Mouse (Mus musculus) CH12.LX (cell line): ENCODE results near the gene Ttll11. TPM values are rescaled to one million over a fixed set of nuclear protein-coding genes. Genes with fewer than 3 reads are reported as not detected.

ENCODE experiments used
- DNase-seq: peaks from one replicate; pipeline ENCODE4 v3.0.0-alpha.2; 2013; ENCODE audit errors: extremely low read depth
- H3K27ac ChIP-seq: 2 replicates; pipeline ENCODE4 v1.5.1; 2012; ENCODE audit warnings: low read depth, mild to moderate bottlenecking, control low read depth, moderate library complexity; ENCODE audit not compliant: insufficient read depth
- H3K27me3 ChIP-seq: replicated peaks from 2 replicates; pipeline ENCODE3; 2012; ENCODE audit warnings: inconsistent platforms
- H3K36me3 ChIP-seq, 2 experiments: replicated peaks in 1 of 2; 2 replicates each; pipeline versions ENCODE3 to v1.6.1; 2012; ENCODE audit warnings: inconsistent platforms in 1 of 2, low read length in 1 of 2, mild to moderate bottlenecking in 1 of 2, mixed read lengths in 1 of 2, moderate library complexity in 1 of 2; ENCODE audit not compliant: control insufficient read depth in 1 of 2, insufficient read depth in 1 of 2
- H3K4me1 ChIP-seq, 2 experiments: 2 replicates each; pipeline ENCODE4 v1.6.1; 2012; ENCODE audit warnings: inconsistent platforms in 1 of 2, moderate library complexity in 1 of 2; ENCODE audit not compliant: insufficient read depth in 2 of 2, control insufficient read depth in 1 of 2
- H3K4me2 ChIP-seq: 2 replicates; pipeline ENCODE4 v1.6.1; 2012; ENCODE audit warnings: low read depth, mild to moderate bottlenecking, control low read depth; ENCODE audit not compliant: poor library complexity, insufficient read depth, severe bottlenecking
- H3K4me3 ChIP-seq, 3 experiments: fragments of 150-350 bp in 1 of 3; sonication (generic) in 1 of 3; replicated peaks in 1 of 3; 2 replicates each; pipeline versions ENCODE3 to v1.5.1; 2011 to 2012; ENCODE audit warnings: low read depth in 2 of 3, low read length in 2 of 3, mild to moderate bottlenecking in 2 of 3, moderate library complexity in 2 of 3, control low read depth in 1 of 3, improper control_type of control experiment in 1 of 3, inconsistent platforms in 1 of 3, mixed read lengths in 1 of 3; ENCODE audit not compliant: poor library complexity in 1 of 3
- H3K79me2 ChIP-seq: replicated peaks from 2 replicates; pipeline ENCODE4 v1.6.1; 2012; ENCODE audit warnings: mild to moderate bottlenecking, moderate library complexity; ENCODE audit not compliant: control insufficient read depth, poor library complexity, insufficient read depth, severe bottlenecking; ENCODE audit errors: extremely low read depth
- H3K9ac ChIP-seq: 2 replicates; pipeline ENCODE4 v1.6.1; 2012; ENCODE audit warnings: low read depth, mild to moderate bottlenecking, control low read depth, moderate library complexity; ENCODE audit not compliant: insufficient read depth
- H3K9me3 ChIP-seq: replicated peaks from 2 replicates; pipeline ENCODE3; 2012; ENCODE audit warnings: low read length, inconsistent platforms, mixed read lengths
- CHD1 ChIP-seq: IDR thresholded peaks from 2 replicates; pipeline ENCODE4 v1.6.1; 2012; ENCODE audit warnings: low read depth, low read length, improper control_type of control experiment, inconsistent platforms
- CHD2 ChIP-seq: IDR thresholded peaks from 2 replicates; pipeline ENCODE4 v1.6.1; 2011; ENCODE audit warnings: low read length, improper control_type of control experiment
- CTCF ChIP-seq, 2 experiments: IDR thresholded peaks in 1 of 2; conservative IDR thresholded peaks in 1 of 2; 2 replicates each; pipeline ENCODE4 v1.5.1; 2011 to 2012; ENCODE audit warnings: low read depth in 2 of 2, low read length in 2 of 2, improper control_type of control experiment in 1 of 2, inconsistent platforms in 1 of 2, mild to moderate bottlenecking in 1 of 2, moderate library complexity in 1 of 2
- E2F4 ChIP-seq: IDR thresholded peaks from 2 replicates; pipeline ENCODE4 v1.6.1; 2011; ENCODE audit warnings: low read depth, low read length, improper control_type of control experiment; ENCODE audit not compliant: insufficient replicate concordance
- HCFC1 ChIP-seq: IDR thresholded peaks from 2 replicates; pipeline ENCODE4 v1.6.1; 2012; ENCODE audit warnings: low read depth, mild to moderate bottlenecking, inconsistent platforms, low read length, improper control_type of control experiment
- KAT2A ChIP-seq: IDR thresholded peaks from 2 replicates; pipeline ENCODE4 v1.6.1; 2012; ENCODE audit warnings: low read length, improper control_type of control experiment, inconsistent platforms; ENCODE audit not compliant: insufficient replicate concordance
- MAX ChIP-seq: IDR thresholded peaks from 2 replicates; pipeline ENCODE4 v1.6.1; 2011; ENCODE audit warnings: low read length, improper control_type of control experiment
- MAZ ChIP-seq: IDR thresholded peaks from 2 replicates; pipeline ENCODE4 v1.6.1; 2012; ENCODE audit warnings: low read depth, mild to moderate bottlenecking, inconsistent platforms, low read length, improper control_type of control experiment, moderate library complexity
- NRF1 ChIP-seq: IDR thresholded peaks from 2 replicates; pipeline ENCODE4 v1.6.1; 2014; ENCODE audit warnings: low read depth, mild to moderate bottlenecking, inconsistent platforms, low read length, improper control_type of control experiment, moderate library complexity
- SMC3 ChIP-seq: IDR thresholded peaks from 2 replicates; pipeline ENCODE4 v1.6.1; 2011; ENCODE audit warnings: low read depth, low read length, improper control_type of control experiment
- TCF12 ChIP-seq: IDR thresholded peaks from 2 replicates; pipeline ENCODE4 v1.6.1; 2014; ENCODE audit warnings: low read depth, mild to moderate bottlenecking, inconsistent platforms, low read length, improper control_type of control experiment
- USF2 ChIP-seq: conservative IDR thresholded peaks from 2 replicates; pipeline ENCODE4 v1.6.1; 2011; ENCODE audit warnings: low read depth, low read length, improper control_type of control experiment
- ZMIZ1 ChIP-seq: IDR thresholded peaks from 2 replicates; pipeline ENCODE4 v1.6.1; 2012; ENCODE audit warnings: low read depth, mild to moderate bottlenecking, inconsistent platforms, low read length, improper control_type of control experiment
- dilution Hi-C: fragments of 300-500 bp; cut with MboI; formaldehyde crosslinking; loops from 2 replicates; pipeline ENCODE4 v1.14.3; 2020; ENCODE audit warnings: low sequenced_read_pairs; ENCODE audit not compliant: extremely low pct_unique_long_range_greater_than_20kb, extremely low pct_ligation_motif_present
- in situ Hi-C: fragments of 300-500 bp; cut with MboI; formaldehyde crosslinking; loops from 3 replicates; pipeline ENCODE4 v1.14.3; 2019; ENCODE audit warnings: low sequenced_read_pairs, low pct_ligation_motif_present, low pct_unique_long_range_greater_than_20kb, mixed read lengths
- polyA plus RNA-seq: library from polyadenylated mRNA; unstranded; fragments of >175 nt; gene quantifications from 2 replicates; pipeline ENCODE4 v1.2.1, GENCODE M21; 2012; ENCODE audit warnings: low read depth; ENCODE audit not compliant: insufficient read length
- total RNA-seq, 2 experiments: library from RNA; depleted of rRNA; stranded (reverse); fragments of 300-350 nt in 1 of 2; fragments of >200 nt in 1 of 2; gene quantifications; 2 replicates each; pipeline ENCODE4 v1.2.3; 2012 to 2014

Ttll11 gene
- total and polyA plus RNA-seq, 3 experiments, result 0.04 to 0.31 (median 0.11) TPM

DNA sequence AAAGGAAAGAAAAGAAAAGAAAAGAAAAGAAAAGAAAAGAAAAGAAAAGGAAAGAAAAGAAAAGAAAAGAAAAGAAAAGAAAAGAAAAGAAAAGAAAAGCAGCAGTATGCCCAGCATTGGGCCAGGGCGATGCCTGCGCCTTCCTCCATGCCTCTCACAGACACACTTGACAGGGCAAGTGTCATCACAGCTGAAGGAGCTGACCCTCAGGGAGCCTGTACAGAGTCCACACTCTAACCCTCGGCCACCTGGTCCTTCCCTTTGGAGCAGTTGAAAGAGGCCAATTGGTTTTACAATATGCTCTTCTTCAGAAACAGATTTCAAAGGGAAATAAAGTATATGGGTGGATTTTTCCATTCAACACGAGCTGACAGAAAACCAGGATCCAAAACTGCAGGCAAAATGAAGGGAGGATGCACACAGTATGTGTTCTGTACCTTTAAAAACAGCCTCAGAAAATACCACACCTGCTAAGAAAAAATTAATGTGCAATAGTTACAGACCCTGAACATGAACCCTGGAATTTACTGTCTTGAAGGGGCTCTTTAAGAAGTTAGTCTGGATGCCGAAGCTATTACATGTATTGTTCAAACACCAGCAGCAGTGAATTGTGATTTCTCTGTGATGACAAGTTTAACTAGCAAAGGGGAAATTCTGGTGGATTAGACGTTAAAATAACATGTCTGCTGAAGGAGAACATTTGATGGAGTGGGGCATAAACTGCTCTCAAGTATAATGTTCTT lies 7.3 kb downstream of the Ttll11 start:
- no peaks in the 10 kb centered on the region for H3K79me2 ChIP-seq
- H3K36me3 ChIP-seq, result peaks cover 0 to 13% of the 10 kb centered on the region in 2 experiments
- no peak overlapping the region for H3K4me3 ChIP-seq
- dilution Hi-C loops, result no loop called here
- no peak overlapping the region for H3K9ac ChIP-seq
- peaks cover under 1 to 8% of the 10 kb centered on the region in 2 experiments; a peak in 2 of 4 replicates for H3K4me1 ChIP-seq
- TF ChIP-seq MAX (no peak), MAZ (no peak), CHD2 (no peak), TCF12 (no peak), NRF1 (no peak), E2F4 (no peak), HCFC1 (no peak), CTCF (conservative IDR thresholded peaks at IDR 0.05 in 1 of 2, IDR thresholded peaks at IDR 0.05 in 1 of 2; ENCODE audit: low read depth in 2 of 2, low read length in 2 of 2) (no peak), SMC3 (no peak), KAT2A (no peak), USF2 (no peak)
- H3K9me3 ChIP-seq, result no peaks in the 10 kb centered on the region
- no peak overlapping the region for H3K4me2 ChIP-seq
- DNase-seq, result no peak
- no peaks in the 10 kb centered on the region for H3K27me3 ChIP-seq
- in situ Hi-C loops, result no loop called here
- H3K27ac ChIP-seq, result no peak overlapping the region

DNA sequence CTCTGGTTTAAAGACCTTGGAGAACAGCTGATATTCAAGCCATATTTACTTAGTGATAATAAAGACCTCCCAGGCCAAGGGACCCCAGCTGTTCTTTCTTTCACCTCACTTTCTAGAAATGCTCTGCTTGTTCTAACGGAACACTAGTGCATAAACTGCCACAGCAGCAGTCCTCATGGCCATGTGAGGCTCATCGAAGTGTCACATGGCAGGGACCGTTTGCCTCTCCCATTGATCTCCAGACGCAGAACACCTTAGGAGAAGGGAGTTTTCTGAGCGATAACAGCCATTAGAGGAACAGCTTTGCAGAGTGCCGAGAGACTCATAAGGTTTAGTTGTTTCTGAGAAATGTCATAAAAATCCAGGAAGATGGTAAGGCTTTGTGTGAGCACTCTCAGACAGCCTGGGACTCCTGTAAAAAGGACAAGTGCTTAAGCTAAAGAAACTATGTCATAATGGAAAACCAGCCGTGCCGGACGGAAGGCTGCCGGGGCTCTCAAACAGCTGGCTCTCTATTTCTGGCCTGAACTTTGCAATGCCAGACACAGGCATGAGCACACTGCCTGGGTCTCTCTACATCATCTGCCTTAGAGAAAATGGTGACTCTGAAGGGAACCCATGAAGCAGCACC lies 13.7 kb downstream of the Ttll11 start:
- Histone ChIP-seq H3K4me3 (no peak overlapping the region), H3K27me3 (no peaks in the 10 kb centered on the region), H3K9me3 (no peaks in the 10 kb centered on the region), H3K79me2 (no peaks in the 10 kb centered on the region), H3K9ac (no peak overlapping the region), H3K27ac (no peak overlapping the region), H3K36me3 (no peaks in the 10 kb centered on the region), H3K4me1 (no peaks in the 10 kb centered on the region), H3K4me2 (no peak overlapping the region)
- TF ChIP-seq MAZ, result no peak
- no peak for TF ChIP-seq CHD1
- no peak for TF ChIP-seq NRF1
- no peak for TF ChIP-seq ZMIZ1
- dilution Hi-C loops, result no loop called here
- DNase-seq, result no peak
- in situ Hi-C loops, result no loop called here
